In genomic region chr3:135644971-135645370, GRCm38 (mm10) we compare ENCODE assay signal across 16 mouse cellular contexts.
"Had no signal": no experiment of that assay in that cellular context is flagged by ENCODE, and none has a peak within 500 bp of the region (broad histone marks: within the 10 kb centered on the region; RNA-seq: fewer than 3 reads in every experiment).

No protein-coding gene starts in this region.

- H3K9ac ChIP-seq: kidney, embryonic 15.5 days; limb, embryonic 12.5 days; limb, embryonic 15.5 days; liver, embryonic 15.5 days had no signal

- H3K4me3 ChIP-seq: kidney, embryonic 15.5 days; limb, embryonic 12.5 days; limb, embryonic 15.5 days; liver, embryonic 15.5 days had no signal

- DNase-seq: kidney, adult 8-10 months; kidney, postnatal 10 days; kidney, postnatal 36 days; left cerebral cortex, postnatal 4 days; lung, adult 2 months; lung, postnatal 14 days; lung, postnatal 4 days; midbrain, embryonic 14.5 days; thymus, adult 18-20 months; thymus, postnatal 36 days had no signal

- H3K4me1 ChIP-seq: kidney, embryonic 15.5 days; limb, embryonic 12.5 days; limb, embryonic 15.5 days had no signal

- H3K27ac ChIP-seq: kidney, embryonic 15.5 days; limb, embryonic 12.5 days; limb, embryonic 15.5 days; liver, embryonic 15.5 days had no signal

- H3K4me2 ChIP-seq: kidney, embryonic 15.5 days; limb, embryonic 12.5 days; limb, embryonic 15.5 days; liver, embryonic 11.5 days; liver, embryonic 15.5 days; midbrain, embryonic 11.5 days had no signal

- H3K9me3 ChIP-seq: kidney, embryonic 15.5 days; limb, embryonic 15.5 days; liver, embryonic 15.5 days had no signal

- H3K27me3 ChIP-seq: kidney, embryonic 15.5 days; limb, embryonic 12.5 days; limb, embryonic 15.5 days; liver, embryonic 15.5 days had no signal
